Mouse (Mus musculus) granulocyte monocyte progenitor cell, adult 5-6 weeks (primary cell): Measurements from ENCODE around the gene Gm13698. TPM values are rescaled to one million over a fixed set of nuclear protein-coding genes. Genes with fewer than 3 reads are reported as not detected.
"Not testable (repeated sequence)": the region's sequence is repeated elsewhere in the genome, so short reads cannot be mapped to it uniquely, and the experiment has no call there.

Source experiments
- ATAC-seq: replicated peaks from 2 replicates; pipeline ENCODE4 v1.8.0; 2016; ENCODE audit warnings: mild to moderate bottlenecking, moderate TSS enrichment, inconsistent platforms; ENCODE audit not compliant: poor library complexity, severe bottlenecking
- total RNA-seq, 2 experiments: library from RNA; stranded (forward) in 1 of 2; stranded (reverse) in 1 of 2; fragments of 200-712, 200-1000 nt in 1 of 2; fragments of >200 nt in 1 of 2; fragmentation: Nextera tagmentation in 1 of 2; gene quantifications; 2 replicates each; pipeline ENCODE4 v1.2.3; 2014 to 2017

Gm13698 gene
- total RNA-seq (2014; fragmentation: Nextera tagmentation) (not detected in 2 replicates), total RNA-seq (2017) (0.10 and 0.13 TPM in 2 replicates)

DNA sequence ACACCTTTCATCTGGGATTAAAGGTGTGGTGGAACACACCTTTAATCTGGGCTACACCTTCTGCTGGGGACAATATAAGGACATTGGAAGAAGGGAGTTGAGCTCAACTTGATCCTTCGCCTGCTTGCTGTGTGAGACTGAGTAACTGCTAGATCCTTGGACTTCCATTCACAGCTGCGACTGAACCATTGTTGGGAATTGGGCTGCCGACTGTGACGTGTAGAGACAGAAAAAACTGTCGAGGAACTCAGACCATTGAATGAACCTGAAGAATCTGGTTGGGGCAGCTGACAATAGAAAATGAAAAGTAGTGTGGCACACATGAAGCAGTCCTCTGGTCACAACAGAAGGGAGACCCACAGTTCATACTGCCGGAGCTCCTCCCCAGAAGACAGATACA, at the start of gene Gm13698:
Gene Gm13698 (plus strand): TSS at position 301 of the 400 bp plus-strand sequence.
- ATAC-seq: not testable (repeated sequence)

DNA sequence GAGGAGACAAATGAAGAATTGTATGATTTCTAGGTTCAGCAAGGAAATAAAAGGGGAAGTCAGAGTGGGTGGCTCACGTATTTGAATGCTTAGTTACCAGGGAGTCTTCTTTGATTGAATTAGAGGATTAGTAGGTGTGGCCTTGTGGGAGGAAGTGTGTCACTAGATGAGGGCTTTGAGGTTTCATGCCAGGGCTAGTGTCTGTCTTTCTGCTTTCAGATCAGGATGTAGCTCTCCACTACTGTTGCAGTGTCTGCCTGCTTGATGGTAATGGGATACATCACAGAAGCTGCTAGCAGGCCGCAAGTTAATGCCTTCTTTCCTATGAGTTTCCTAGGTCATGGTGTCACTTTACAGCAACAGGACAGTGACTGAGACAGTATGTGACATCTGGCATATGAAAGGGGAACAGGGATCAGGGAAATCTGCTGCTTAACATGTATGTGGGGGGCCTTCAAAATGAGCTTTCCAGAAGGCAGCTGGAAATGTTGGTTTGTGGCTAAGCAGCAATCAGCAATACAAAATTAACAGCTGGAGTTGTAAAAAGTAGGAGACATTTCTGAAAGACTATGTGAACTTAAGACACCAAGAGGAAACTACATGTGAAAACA, 25.9 kb upstream of the Gm13698 start:
- ATAC-seq: peak; percentile 100

DNA sequence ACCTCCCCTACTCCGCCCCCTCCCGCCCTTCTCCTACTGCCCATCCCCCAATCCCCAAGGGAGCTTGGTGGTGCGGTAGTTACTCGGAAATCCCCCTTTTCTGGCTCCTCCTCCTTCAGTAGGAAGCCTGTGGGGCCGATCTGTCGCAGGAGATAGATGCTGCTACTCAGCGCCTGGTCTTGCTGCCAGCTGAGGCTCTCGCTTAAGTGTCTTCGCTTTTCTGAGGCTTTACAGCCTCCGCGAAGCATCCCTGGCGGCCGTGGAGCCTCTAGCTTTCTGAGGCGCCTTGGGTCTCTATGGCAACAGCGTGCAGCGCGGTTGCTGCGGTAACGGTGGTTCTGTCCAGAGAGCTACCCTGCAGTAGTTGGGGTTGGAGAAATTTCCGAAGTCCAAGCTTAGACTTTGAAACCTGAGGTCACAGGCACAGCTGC, 14.5 kb upstream of the Gm13698 start, which contains the start of gene Zswim2:
Gene Zswim2 (minus strand): TSS at position 298 of the 431 bp plus-strand sequence.
- ATAC-seq: peak; percentile 90

DNA sequence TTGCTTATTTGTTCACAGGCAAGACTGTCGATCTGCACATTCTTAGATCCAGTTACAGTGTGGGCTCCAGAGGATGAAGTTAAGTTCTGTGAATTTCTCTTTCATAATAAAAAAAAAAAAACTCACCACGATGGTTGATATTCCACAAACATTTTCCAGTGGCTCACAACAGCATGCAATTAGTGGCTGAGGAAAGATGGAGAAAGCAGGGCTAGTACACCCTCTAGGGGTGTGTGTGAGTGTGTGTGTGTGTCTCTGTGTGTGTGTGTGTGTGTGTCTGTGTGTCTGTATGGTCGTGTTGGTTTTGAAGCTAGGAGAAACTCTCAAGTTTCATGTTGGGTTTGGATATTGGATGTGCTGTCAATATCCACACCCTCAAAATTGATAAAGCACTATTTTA, 14.1 kb upstream of the Gm13698 start:
- ATAC-seq: 0 out of 2 replicates have a peak, but pooled peaks have one; percentile 5

DNA sequence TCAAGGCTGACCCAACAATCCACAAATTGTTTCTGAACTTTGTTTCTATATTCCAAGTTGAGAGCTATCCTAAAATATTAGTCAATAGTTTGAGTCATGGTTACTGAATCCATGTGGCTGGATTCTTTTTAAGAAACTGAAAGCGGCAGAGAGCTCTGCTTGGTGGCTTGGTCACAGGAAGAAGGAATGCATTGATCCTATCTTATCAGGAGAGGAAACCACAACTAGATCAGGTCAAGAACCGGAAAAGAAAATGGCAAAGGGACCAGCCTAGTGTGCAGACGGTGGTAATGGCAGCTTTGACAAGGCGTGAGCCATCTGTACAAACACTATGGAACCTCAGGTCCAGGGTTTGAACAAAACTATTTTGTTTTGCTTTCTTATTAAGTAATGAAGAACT, 13.7 kb upstream of the Gm13698 start:
- ATAC-seq: peak; percentile 61

DNA sequence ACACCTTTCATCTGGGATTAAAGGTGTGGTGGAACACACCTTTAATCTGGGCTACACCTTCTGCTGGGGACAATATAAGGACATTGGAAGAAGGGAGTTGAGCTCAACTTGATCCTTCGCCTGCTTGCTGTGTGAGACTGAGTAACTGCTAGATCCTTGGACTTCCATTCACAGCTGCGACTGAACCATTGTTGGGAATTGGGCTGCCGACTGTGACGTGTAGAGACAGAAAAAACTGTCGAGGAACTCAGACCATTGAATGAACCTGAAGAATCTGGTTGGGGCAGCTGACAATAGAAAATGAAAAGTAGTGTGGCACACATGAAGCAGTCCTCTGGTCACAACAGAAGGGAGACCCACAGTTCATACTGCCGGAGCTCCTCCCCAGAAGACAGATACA, 5.7 kb downstream of the Gm13698 start, which contains the start of gene Gm13693:
Gene Gm13693 (plus strand): TSS at position 301 of the 400 bp plus-strand sequence.
- ATAC-seq: not testable (repeated sequence)

DNA sequence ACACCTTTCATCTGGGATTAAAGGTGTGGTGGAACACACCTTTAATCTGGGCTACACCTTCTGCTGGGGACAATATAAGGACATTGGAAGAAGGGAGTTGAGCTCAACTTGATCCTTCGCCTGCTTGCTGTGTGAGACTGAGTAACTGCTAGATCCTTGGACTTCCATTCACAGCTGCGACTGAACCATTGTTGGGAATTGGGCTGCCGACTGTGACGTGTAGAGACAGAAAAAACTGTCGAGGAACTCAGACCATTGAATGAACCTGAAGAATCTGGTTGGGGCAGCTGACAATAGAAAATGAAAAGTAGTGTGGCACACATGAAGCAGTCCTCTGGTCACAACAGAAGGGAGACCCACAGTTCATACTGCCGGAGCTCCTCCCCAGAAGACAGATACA, 11.5 kb downstream of the Gm13698 start, which contains the start of gene Gm13695:
Gene Gm13695 (plus strand): TSS at position 301 of the 400 bp plus-strand sequence.
- not testable (repeated sequence) for ATAC-seq

DNA sequence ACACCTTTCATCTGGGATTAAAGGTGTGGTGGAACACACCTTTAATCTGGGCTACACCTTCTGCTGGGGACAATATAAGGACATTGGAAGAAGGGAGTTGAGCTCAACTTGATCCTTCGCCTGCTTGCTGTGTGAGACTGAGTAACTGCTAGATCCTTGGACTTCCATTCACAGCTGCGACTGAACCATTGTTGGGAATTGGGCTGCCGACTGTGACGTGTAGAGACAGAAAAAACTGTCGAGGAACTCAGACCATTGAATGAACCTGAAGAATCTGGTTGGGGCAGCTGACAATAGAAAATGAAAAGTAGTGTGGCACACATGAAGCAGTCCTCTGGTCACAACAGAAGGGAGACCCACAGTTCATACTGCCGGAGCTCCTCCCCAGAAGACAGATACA, 17.3 kb downstream of the Gm13698 start, which contains the start of gene Gm13696:
Gene Gm13696 (plus strand): TSS at position 301 of the 400 bp plus-strand sequence.
- not testable (repeated sequence) for ATAC-seq

DNA sequence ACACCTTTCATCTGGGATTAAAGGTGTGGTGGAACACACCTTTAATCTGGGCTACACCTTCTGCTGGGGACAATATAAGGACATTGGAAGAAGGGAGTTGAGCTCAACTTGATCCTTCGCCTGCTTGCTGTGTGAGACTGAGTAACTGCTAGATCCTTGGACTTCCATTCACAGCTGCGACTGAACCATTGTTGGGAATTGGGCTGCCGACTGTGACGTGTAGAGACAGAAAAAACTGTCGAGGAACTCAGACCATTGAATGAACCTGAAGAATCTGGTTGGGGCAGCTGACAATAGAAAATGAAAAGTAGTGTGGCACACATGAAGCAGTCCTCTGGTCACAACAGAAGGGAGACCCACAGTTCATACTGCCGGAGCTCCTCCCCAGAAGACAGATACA, 23.1 kb downstream of the Gm13698 start, which contains the start of gene Gm13694:
Gene Gm13694 (plus strand): TSS at position 301 of the 400 bp plus-strand sequence.
- ATAC-seq: not testable (repeated sequence)

DNA sequence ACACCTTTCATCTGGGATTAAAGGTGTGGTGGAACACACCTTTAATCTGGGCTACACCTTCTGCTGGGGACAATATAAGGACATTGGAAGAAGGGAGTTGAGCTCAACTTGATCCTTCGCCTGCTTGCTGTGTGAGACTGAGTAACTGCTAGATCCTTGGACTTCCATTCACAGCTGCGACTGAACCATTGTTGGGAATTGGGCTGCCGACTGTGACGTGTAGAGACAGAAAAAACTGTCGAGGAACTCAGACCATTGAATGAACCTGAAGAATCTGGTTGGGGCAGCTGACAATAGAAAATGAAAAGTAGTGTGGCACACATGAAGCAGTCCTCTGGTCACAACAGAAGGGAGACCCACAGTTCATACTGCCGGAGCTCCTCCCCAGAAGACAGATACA, 28.9 kb downstream of the Gm13698 start, which contains the start of gene Gm13697:
Gene Gm13697 (plus strand): TSS at position 301 of the 400 bp plus-strand sequence.
- not testable (repeated sequence) for ATAC-seq

DNA sequence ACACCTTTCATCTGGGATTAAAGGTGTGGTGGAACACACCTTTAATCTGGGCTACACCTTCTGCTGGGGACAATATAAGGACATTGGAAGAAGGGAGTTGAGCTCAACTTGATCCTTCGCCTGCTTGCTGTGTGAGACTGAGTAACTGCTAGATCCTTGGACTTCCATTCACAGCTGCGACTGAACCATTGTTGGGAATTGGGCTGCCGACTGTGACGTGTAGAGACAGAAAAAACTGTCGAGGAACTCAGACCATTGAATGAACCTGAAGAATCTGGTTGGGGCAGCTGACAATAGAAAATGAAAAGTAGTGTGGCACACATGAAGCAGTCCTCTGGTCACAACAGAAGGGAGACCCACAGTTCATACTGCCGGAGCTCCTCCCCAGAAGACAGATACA, 34.8 kb downstream of the Gm13698 start, which contains the start of gene Gm13691:
Gene Gm13691 (plus strand): TSS at position 301 of the 400 bp plus-strand sequence.
- not testable (repeated sequence) for ATAC-seq

DNA sequence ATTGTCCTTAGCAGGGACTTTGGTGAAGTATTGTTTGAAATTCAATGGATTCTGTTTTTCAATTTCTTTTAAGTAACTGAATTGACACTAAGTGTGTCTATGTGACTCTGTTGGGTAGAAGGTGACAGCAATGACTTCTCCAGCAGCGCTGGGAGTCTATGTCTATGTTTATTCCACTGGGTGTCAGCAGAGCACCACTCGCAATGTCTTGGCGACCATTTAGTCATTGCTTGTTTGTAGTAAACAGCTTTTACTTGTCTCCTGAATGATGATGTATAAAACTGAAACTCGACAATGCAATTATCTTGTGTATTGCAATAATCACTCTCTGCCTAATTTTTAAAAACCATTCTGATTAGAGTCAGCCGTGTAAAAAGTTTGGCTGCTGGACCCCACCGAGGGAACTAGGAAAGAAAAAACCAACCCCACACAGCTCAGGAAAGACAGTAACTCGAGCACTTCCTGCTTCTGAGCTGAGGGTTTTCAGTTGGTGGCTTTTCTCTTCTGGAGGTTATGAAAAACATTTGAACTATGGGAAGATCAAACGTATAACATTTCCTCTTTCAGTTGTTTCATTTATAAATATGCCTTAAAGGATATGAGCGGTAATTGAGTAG, 38.3 kb downstream of the Gm13698 start:
- peak; percentile 100 for ATAC-seq

DNA sequence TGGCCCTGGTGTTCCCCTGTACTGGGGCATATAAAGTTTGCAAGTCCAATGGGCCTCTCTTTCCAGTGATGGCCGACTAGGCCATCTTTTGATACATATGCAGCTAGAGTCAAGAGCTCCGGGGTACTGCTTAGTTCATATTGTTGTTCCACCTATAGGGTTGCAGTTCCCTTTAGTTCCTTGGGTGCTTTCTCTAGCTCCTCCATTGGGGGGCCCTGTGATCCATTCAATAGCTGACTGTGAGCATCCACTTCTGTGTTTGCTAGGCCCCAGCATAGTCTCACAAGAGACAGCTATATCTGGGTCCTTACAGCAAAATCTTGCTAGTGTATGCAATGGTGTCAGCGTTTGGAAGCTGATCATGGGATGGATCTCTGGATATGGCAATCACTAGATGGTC, 39.0 kb downstream of the Gm13698 start:
- not testable (repeated sequence) for ATAC-seq

Other genes with a start within 250 kb of the Gm13698 start
- 17.0 and 33.3 TPM in 2 replicates for gene Itgav, start 231.3 kb upstream of the Gm13698 start, total RNA-seq (2014; fragmentation: Nextera tagmentation)
- 16.4 and 23.8 TPM in 2 replicates for gene Itgav, start 231.3 kb upstream of the Gm13698 start, total RNA-seq (2017)
- gene Fam171b, start 143.1 kb upstream of the Gm13698 start, total RNA-seq (2014; fragmentation: Nextera tagmentation): not detected in 2 replicates
- not detected in 2 replicates for gene Fam171b, start 143.1 kb upstream of the Gm13698 start, total RNA-seq (2017)
- not detected in 2 replicates for gene Zswim2, start 14.5 kb upstream of the Gm13698 start, total RNA-seq (2014; fragmentation: Nextera tagmentation)
- not detected in 2 replicates for gene Zswim2, start 14.5 kb upstream of the Gm13698 start, total RNA-seq (2017)
- gene Gm13693, start 5.8 kb downstream of the Gm13698 start, total RNA-seq (2014; fragmentation: Nextera tagmentation): not detected in 2 replicates
- 0.10 and 0.13 TPM in 2 replicates for gene Gm13693, start 5.8 kb downstream of the Gm13698 start, total RNA-seq (2017)
- not detected in 2 replicates for gene Gm13695, start 11.6 kb downstream of the Gm13698 start, total RNA-seq (2014; fragmentation: Nextera tagmentation)
- not detected in 2 replicates for gene Gm13695, start 11.6 kb downstream of the Gm13698 start, total RNA-seq (2017)
- gene Gm13696, start 17.4 kb downstream of the Gm13698 start, total RNA-seq (2014; fragmentation: Nextera tagmentation): not detected in 2 replicates
- 0.10 and 0.13 TPM in 2 replicates for gene Gm13696, start 17.4 kb downstream of the Gm13698 start, total RNA-seq (2017)
- gene Gm13694, start 23.2 kb downstream of the Gm13698 start, total RNA-seq (2014; fragmentation: Nextera tagmentation): not detected in 2 replicates
- 0.10 and 0.13 TPM in 2 replicates for gene Gm13694, start 23.2 kb downstream of the Gm13698 start, total RNA-seq (2017)
- not detected in 2 replicates for gene Gm13697, start 29.1 kb downstream of the Gm13698 start, total RNA-seq (2014; fragmentation: Nextera tagmentation)
- 0.10 and 0.13 TPM in 2 replicates for gene Gm13697, start 29.1 kb downstream of the Gm13698 start, total RNA-seq (2017)
- not detected in 2 replicates for gene Gm13691, start 34.9 kb downstream of the Gm13698 start, total RNA-seq (2014; fragmentation: Nextera tagmentation)
- 0.09 TPM in 1 of 2 replicates, not detected in the other for gene Gm13691, start 34.9 kb downstream of the Gm13698 start, total RNA-seq (2017)